Mouse (Mus musculus): Measurements from ENCODE around the gene Mtmr2. TPM values are rescaled to one million over a fixed set of nuclear protein-coding genes. Genes with fewer than 3 reads are reported as not detected.

Gene Mtmr2
- total and polyA plus RNA-seq, 3 experiments, result 47.1 to 95.8 (median 75.2) TPM

- TF ChIP-seq ZMIZ1 (IDR thresholded peaks at IDR 0.05; ENCODE audit: low read depth, low read length) (no peak), ETS1 (IDR thresholded peaks at IDR 0.05; ENCODE audit: low read depth, low read length) (no peak), RAD21 (IDR thresholded peaks at IDR 0.05; ENCODE audit: low read depth, low read length) (no peak), KAT2A (conservative IDR thresholded peaks at IDR 0.05; ENCODE audit: low read depth, low read length) (no peak), UBTF (IDR thresholded peaks at IDR 0.05; ENCODE audit: borderline replicate concordance, insufficient read depth, low read depth, low read length) (no peak), HCFC1 (IDR thresholded peaks at IDR 0.05; ENCODE audit: low read depth, low read length) (no peak), CTCF (IDR thresholded peaks at IDR 0.05 in 2 of 3, conservative IDR thresholded peaks at IDR 0.05 in 1 of 3; ENCODE audit: control insufficient read depth in 1 of 3, insufficient read depth in 1 of 3, low read depth in 2 of 3, low read length in 3 of 3, poor library complexity in 1 of 3, severe bottlenecking in 1 of 3) (no peak), MAFK (IDR thresholded peaks at IDR 0.05; ENCODE audit: borderline replicate concordance, low read depth, low read length) (no peak), RCOR1 (IDR thresholded peaks at IDR 0.05; ENCODE audit: low read depth, low read length) (no peak), MAX (IDR thresholded peaks at IDR 0.05; ENCODE audit: low read length) (no peak), MYB (IDR thresholded peaks at IDR 0.05; ENCODE audit: low read depth, low read length) (no peak), TAL1 (IDR thresholded peaks at IDR 0.05; ENCODE audit: low read length) (no peak)
- Histone ChIP-seq H3K27ac (ENCODE audit: control insufficient read depth, low read depth, low read length) (no peak overlapping the region), H3K36me3 (ENCODE audit: control insufficient read depth in 1 of 2, insufficient read depth in 2 of 2, low read length in 2 of 2) (no peaks in the 10 kb centered on the region), H3K4me1 (ENCODE audit: control insufficient read depth in 1 of 2, insufficient read depth in 2 of 2, low read length in 2 of 2) (no peaks in the 10 kb centered on the region), H3K79me2 (ENCODE audit: control insufficient read depth, insufficient read depth, low read length, poor library complexity) (no peaks in the 10 kb centered on the region), H3K4me3 (ENCODE audit: control insufficient read depth in 1 of 2, insufficient read depth in 1 of 2, low read depth in 2 of 2, low read length in 2 of 2) (no peak overlapping the region), H3K9ac (ENCODE audit: control insufficient read depth, low read depth, low read length, poor library complexity, severe bottlenecking) (no peak overlapping the region), H3K9me3 (replicated peaks; ENCODE audit: insufficient read depth, low read length) (no peaks in the 10 kb centered on the region), H3K27me3 (ENCODE audit: control insufficient read depth in 1 of 2, insufficient read depth in 2 of 2, low read length in 2 of 2) (peaks cover 7% of the 10 kb centered on the region in 2 experiments; a peak in 3 of 4 replicates)
- no peak for DNase-seq (ENCODE audit: low read depth, low spot score)
Observed at GRCm38 (mm10) chr9:13701773-13702172, 46.4 kb upstream of the Mtmr2 start.

DNA sequence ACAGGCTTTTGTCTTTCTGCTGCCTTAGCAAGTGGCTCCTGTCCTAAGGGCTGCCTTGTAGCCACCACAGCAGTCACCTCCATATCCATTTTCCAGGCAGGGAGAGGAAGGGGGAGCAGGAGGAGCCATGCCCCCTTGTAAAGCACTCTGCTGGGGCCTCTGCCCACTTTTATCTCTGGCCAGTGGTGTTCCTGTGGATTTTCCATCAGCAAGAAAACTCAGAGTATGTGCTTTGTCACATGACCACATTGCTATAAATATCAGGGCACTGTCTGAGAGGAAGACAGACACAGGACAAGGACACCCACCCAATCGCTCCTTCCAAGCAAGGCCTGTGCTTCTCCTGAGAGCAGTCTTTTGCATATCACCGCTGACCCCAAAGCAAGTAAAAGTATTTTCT lies 45.1 kb upstream of the Mtmr2 start:
- Histone ChIP-seq H3K9me3 (replicated peaks; ENCODE audit: insufficient read depth, low read length) (no peaks in the 10 kb centered on the region), H3K4me3 (ENCODE audit: control insufficient read depth in 1 of 2, insufficient read depth in 1 of 2, low read depth in 2 of 2, low read length in 2 of 2) (no peak overlapping the region), H3K4me1 (ENCODE audit: control insufficient read depth in 1 of 2, insufficient read depth in 2 of 2, low read length in 2 of 2) (no peaks in the 10 kb centered on the region; a peak in 1 of 4 replicates), H3K9ac (ENCODE audit: control insufficient read depth, low read depth, low read length, poor library complexity, severe bottlenecking) (no peak overlapping the region), H3K79me2 (ENCODE audit: control insufficient read depth, insufficient read depth, low read length, poor library complexity) (no peaks in the 10 kb centered on the region), H3K36me3 (ENCODE audit: control insufficient read depth in 1 of 2, insufficient read depth in 2 of 2, low read length in 2 of 2) (no peaks in the 10 kb centered on the region), H3K27me3 (ENCODE audit: control insufficient read depth in 1 of 2, insufficient read depth in 2 of 2, low read length in 2 of 2) (peaks cover 3 to 6% of the 10 kb centered on the region in 2 experiments; a peak in 2 of 4 replicates), H3K27ac (ENCODE audit: control insufficient read depth, low read depth, low read length) (no peak overlapping the region)
- DNase-seq (ENCODE audit: low read depth, low spot score), result no peak
- no peak for TF ChIP-seq KAT2A (conservative IDR thresholded peaks at IDR 0.05; ENCODE audit: low read depth, low read length)
- TF ChIP-seq USF1 (IDR thresholded peaks at IDR 0.05; ENCODE audit: low read depth, low read length), result 0 out of 2 replicates have a peak, but pooled peaks have one; percentile 18

- H3K27ac ChIP-seq (ENCODE audit: control insufficient read depth, low read depth, low read length), result no peak overlapping the region
- no peak for DNase-seq (ENCODE audit: low read depth, low spot score)
- no peaks in the 10 kb centered on the region for H3K36me3 ChIP-seq (ENCODE audit: control insufficient read depth in 1 of 2, insufficient read depth in 2 of 2, low read length in 2 of 2)
- TF ChIP-seq POLR2AphosphoS2 (IDR thresholded peaks at IDR 0.05; ENCODE audit: low read length) (no peak), KAT2A (conservative IDR thresholded peaks at IDR 0.05; ENCODE audit: low read depth, low read length) (no peak), NRF1 (IDR thresholded peaks at IDR 0.05; ENCODE audit: insufficient read depth, low read depth, low read length, poor library complexity, severe bottlenecking) (no peak), CHD2 (IDR thresholded peaks at IDR 0.05; ENCODE audit: low read length) (no peak), POLR2A (IDR thresholded peaks at IDR 0.05; ENCODE audit: control insufficient read depth in 1 of 2, insufficient read depth in 1 of 2, low read depth in 1 of 2, low read length in 2 of 2, poor library complexity in 1 of 2) (no peak), POLR2AphosphoS5 (IDR thresholded peaks at IDR 0.05; ENCODE audit: borderline replicate concordance, low read depth, low read length) (no peak), USF1 (IDR thresholded peaks at IDR 0.05; ENCODE audit: low read depth, low read length) (no peak)
- H3K4me1 ChIP-seq (ENCODE audit: control insufficient read depth in 1 of 2, insufficient read depth in 2 of 2, low read length in 2 of 2), result peaks cover 0 to 7% of the 10 kb centered on the region in 2 experiments; a peak in 1 of 4 replicates
- H3K27me3 ChIP-seq (ENCODE audit: control insufficient read depth in 1 of 2, insufficient read depth in 2 of 2, low read length in 2 of 2), result peaks cover 3 to 6% of the 10 kb centered on the region in 2 experiments; a peak in 2 of 4 replicates
- H3K79me2 ChIP-seq (ENCODE audit: control insufficient read depth, insufficient read depth, low read length, poor library complexity), result no peaks in the 10 kb centered on the region
- H3K9ac ChIP-seq (ENCODE audit: control insufficient read depth, low read depth, low read length, poor library complexity, severe bottlenecking), result no peak overlapping the region
- H3K9me3 ChIP-seq (replicated peaks; ENCODE audit: insufficient read depth, low read length), result no peaks in the 10 kb centered on the region
- H3K4me3 ChIP-seq (ENCODE audit: control insufficient read depth in 1 of 2, insufficient read depth in 1 of 2, low read depth in 2 of 2, low read length in 2 of 2), result no peak overlapping the region
Observed at GRCm38 (mm10) chr9:13704917-13705316, 43.3 kb upstream of the Mtmr2 start.
